Mouse (Mus musculus): ENCODE measurements around the gene Usp12. TPM values are rescaled to one million over a fixed set of nuclear protein-coding genes. Genes with fewer than 3 reads are reported as not detected.
A peak's percentile ranks its signal among the peaks of the same experiment; 100 is the strongest.
"Not testable (repeated sequence)": the region's sequence is repeated elsewhere in the genome, so short reads cannot be mapped to it uniquely, and the experiment has no call there.

Usp12 gene
- polyA plus RNA-seq, 1 experiment from 2014 or later = 10.4 TPM

GRCm38 (mm10) chr5:146753181-146753580 is 41.6 kb downstream of the Usp12 start:
- TF ChIP-seq EP300 (optimal IDR thresholded peaks at IDR 0.05) (no peak), CTCF (IDR thresholded peaks at IDR 0.05; ENCODE audit: low read depth) (no peak)
- H3K36me3 ChIP-seq (ENCODE audit: control insufficient read depth, insufficient read depth, low read length) = peaks cover 24% of the 10 kb centered on the region
- H3K4me1 ChIP-seq (replicated peaks; ENCODE audit: control insufficient read depth, insufficient read depth) = no peaks in the 10 kb centered on the region; the same call in 1 of the 2 replicates
- no peak overlapping the region for H3K4me3 ChIP-seq (ENCODE audit: low read depth, low read length)
- H3K27ac ChIP-seq (replicated peaks) = no peak overlapping the region
- H3K4me2 ChIP-seq (replicated peaks; ENCODE audit: low read depth) = no peak overlapping the region
- no peaks in the 10 kb centered on the region for H3K27me3 ChIP-seq (ENCODE audit: control insufficient read depth, insufficient read depth, low read length)
- no peak overlapping the region for H3K9ac ChIP-seq (ENCODE audit: low read length)
- ATAC-seq (ENCODE audit: low FRiP score, low TSS enrichment) (no peak), DNase-seq (ENCODE audit: low spot score) (no peak)
- no peaks in the 10 kb centered on the region for H3K9me3 ChIP-seq (ENCODE audit: control insufficient read depth, low read length)
- WGBS = 91% methylated on average over 8 of the region's 8 CpGs

GRCm38 (mm10) chr5:146750958-146751357 is 43.8 kb downstream of the Usp12 start:
- WGBS = 79% methylated on average over 7 of the region's 7 CpGs
- no peak for DNase-seq (ENCODE audit: low spot score)
- no peak overlapping the region for H3K4me2 ChIP-seq (replicated peaks; ENCODE audit: low read depth)
- no peaks in the 10 kb centered on the region for H3K4me1 ChIP-seq (replicated peaks; ENCODE audit: control insufficient read depth, insufficient read depth)
- TF ChIP-seq CTCF (IDR thresholded peaks at IDR 0.05; ENCODE audit: low read depth) (no peak), EP300 (optimal IDR thresholded peaks at IDR 0.05) (no peak)
- H3K4me3 ChIP-seq (ENCODE audit: low read depth, low read length) = no peak overlapping the region
- no peak overlapping the region for H3K27ac ChIP-seq (replicated peaks)
- no peak for ATAC-seq (ENCODE audit: low FRiP score, low TSS enrichment)
- H3K9me3 ChIP-seq (ENCODE audit: control insufficient read depth, low read length) = no peaks in the 10 kb centered on the region
- H3K27me3 ChIP-seq (ENCODE audit: control insufficient read depth, insufficient read depth, low read length) = no peaks in the 10 kb centered on the region
- H3K9ac ChIP-seq (ENCODE audit: low read length) = no peak overlapping the region
- peaks cover 26% of the 10 kb centered on the region for H3K36me3 ChIP-seq (ENCODE audit: control insufficient read depth, insufficient read depth, low read length)

- WGBS = 86% methylated on average over 7 of the region's 7 CpGs
- H3K27ac ChIP-seq (replicated peaks) = no peak overlapping the region
- ATAC-seq (ENCODE audit: low FRiP score, low TSS enrichment) = no peak
Observed at GRCm38 (mm10) chr5:146750273-146750672, 44.5 kb downstream of the Usp12 start.

DNA sequence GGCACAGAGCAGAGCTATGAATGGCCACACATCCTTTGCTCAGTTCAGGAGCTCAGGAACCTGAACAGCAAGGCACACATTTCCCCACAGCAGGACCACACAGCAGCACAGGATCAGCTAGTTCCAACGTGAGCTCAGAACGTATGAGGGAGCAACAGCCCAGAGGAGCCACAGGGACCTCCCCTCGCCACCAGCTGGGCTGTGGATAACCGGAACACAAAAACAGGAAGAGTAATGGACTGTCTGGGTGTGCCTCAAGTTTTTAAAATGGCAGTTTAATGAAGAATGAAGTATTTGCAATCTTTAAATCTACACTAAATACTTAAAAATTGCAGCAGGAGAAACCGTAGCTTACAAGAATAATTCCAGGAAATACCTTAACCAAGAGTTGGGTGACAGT is 44.9 kb downstream of the Usp12 start:
- Histone ChIP-seq H3K9ac (ENCODE audit: low read length) (no peak overlapping the region), H3K4me1 (replicated peaks; ENCODE audit: control insufficient read depth, insufficient read depth) (no peaks in the 10 kb centered on the region), H3K27me3 (ENCODE audit: control insufficient read depth, insufficient read depth, low read length) (no peaks in the 10 kb centered on the region), H3K4me2 (replicated peaks; ENCODE audit: low read depth) (no peak overlapping the region), H3K36me3 (ENCODE audit: control insufficient read depth, insufficient read depth, low read length) (peaks cover 26% of the 10 kb centered on the region), H3K9me3 (ENCODE audit: control insufficient read depth, low read length) (no peaks in the 10 kb centered on the region), H3K27ac (replicated peaks) (no peak overlapping the region), H3K4me3 (ENCODE audit: low read depth, low read length) (no peak overlapping the region)
- TF ChIP-seq EP300 (optimal IDR thresholded peaks at IDR 0.05) (no peak), CTCF (IDR thresholded peaks at IDR 0.05; ENCODE audit: low read depth) (no peak)
- DNase-seq (ENCODE audit: low spot score) (no peak), ATAC-seq (ENCODE audit: low FRiP score, low TSS enrichment) (no peak)
- 71% methylated on average over 5 of the region's 5 CpGs for WGBS

More at GRCm38 (mm10) chr5:146750273-146750672, 44.5 kb downstream of the Usp12 start:
- TF ChIP-seq EP300 (optimal IDR thresholded peaks at IDR 0.05) (no peak), CTCF (IDR thresholded peaks at IDR 0.05; ENCODE audit: low read depth) (no peak)
- no peak for DNase-seq (ENCODE audit: low spot score)
- Histone ChIP-seq H3K36me3 (ENCODE audit: control insufficient read depth, insufficient read depth, low read length) (peaks cover 26% of the 10 kb centered on the region), H3K4me2 (replicated peaks; ENCODE audit: low read depth) (no peak overlapping the region), H3K4me3 (ENCODE audit: low read depth, low read length) (no peak overlapping the region), H3K27me3 (ENCODE audit: control insufficient read depth, insufficient read depth, low read length) (no peaks in the 10 kb centered on the region), H3K4me1 (replicated peaks; ENCODE audit: control insufficient read depth, insufficient read depth) (no peaks in the 10 kb centered on the region), H3K9ac (ENCODE audit: low read length) (no peak overlapping the region), H3K9me3 (ENCODE audit: control insufficient read depth, low read length) (no peaks in the 10 kb centered on the region)

DNA sequence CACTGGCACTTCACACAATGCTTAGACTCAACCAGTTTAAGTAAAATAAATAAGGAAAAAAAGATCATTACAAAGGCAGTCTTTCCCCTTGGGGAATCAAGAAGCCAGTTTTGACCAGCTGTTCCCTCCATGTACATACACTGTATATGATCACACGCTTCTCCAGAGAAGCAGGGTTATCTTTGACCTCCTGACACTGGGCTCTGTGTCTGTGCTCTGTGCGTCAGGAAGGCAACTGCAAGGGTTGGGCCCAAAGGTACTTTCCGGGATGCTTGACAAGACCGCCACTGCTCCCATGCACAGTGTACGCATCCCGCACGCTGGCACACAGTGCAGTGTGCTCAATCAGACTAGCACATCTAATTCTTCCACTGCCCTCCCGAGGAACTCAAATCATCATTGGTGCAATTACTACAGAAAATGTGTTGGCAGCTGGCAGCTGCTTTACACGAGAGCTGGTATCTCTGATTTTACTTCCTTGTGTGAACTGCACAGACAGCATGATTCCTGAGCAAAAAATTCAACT is 57.8 kb downstream of the Usp12 start:
- WGBS = 68% methylated on average over 9 of the region's 9 CpGs
- Histone ChIP-seq H3K4me1 (replicated peaks; ENCODE audit: control insufficient read depth, insufficient read depth) (no peaks in the 10 kb centered on the region), H3K36me3 (ENCODE audit: control insufficient read depth, insufficient read depth, low read length) (peaks cover 16% of the 10 kb centered on the region), H3K4me2 (replicated peaks; ENCODE audit: low read depth) (no peak overlapping the region), H3K27ac (replicated peaks) (no peak overlapping the region), H3K4me3 (ENCODE audit: low read depth, low read length) (no peak overlapping the region), H3K9ac (ENCODE audit: low read length) (no peak overlapping the region), H3K27me3 (ENCODE audit: control insufficient read depth, insufficient read depth, low read length) (no peaks in the 10 kb centered on the region), H3K9me3 (ENCODE audit: control insufficient read depth, low read length) (no peaks in the 10 kb centered on the region)
- TF ChIP-seq EP300 (optimal IDR thresholded peaks at IDR 0.05) (no peak), CTCF (IDR thresholded peaks at IDR 0.05; ENCODE audit: low read depth) (no peak)
- DNase-seq (ENCODE audit: low spot score) (no peak), ATAC-seq (ENCODE audit: low FRiP score, low TSS enrichment) (peak; percentile 53)

- 81% methylated on average over 18 of the region's 18 CpGs for WGBS
- Histone ChIP-seq H3K4me2 (replicated peaks; ENCODE audit: low read depth) (no peak overlapping the region), H3K4me3 (ENCODE audit: low read depth, low read length) (no peak overlapping the region), H3K27ac (replicated peaks) (no peak overlapping the region), H3K36me3 (ENCODE audit: control insufficient read depth, insufficient read depth, low read length) (peaks cover 16% of the 10 kb centered on the region), H3K9me3 (ENCODE audit: control insufficient read depth, low read length) (no peaks in the 10 kb centered on the region), H3K27me3 (ENCODE audit: control insufficient read depth, insufficient read depth, low read length) (no peaks in the 10 kb centered on the region), H3K9ac (ENCODE audit: low read length) (no peak overlapping the region), H3K4me1 (replicated peaks; ENCODE audit: control insufficient read depth, insufficient read depth) (no peaks in the 10 kb centered on the region)
- no peak for TF ChIP-seq EP300 (optimal IDR thresholded peaks at IDR 0.05)
- TF ChIP-seq CTCF (IDR thresholded peaks at IDR 0.05; ENCODE audit: low read depth) = no peak
- ATAC-seq (ENCODE audit: low FRiP score, low TSS enrichment) (no peak), DNase-seq (ENCODE audit: low spot score) (no peak)
Observed at GRCm38 (mm10) chr5:146736348-146736747, 58.5 kb downstream of the Usp12 start.

GRCm38 (mm10) chr5:146735054-146735453 is 59.8 kb downstream of the Usp12 start:
- DNase-seq (ENCODE audit: low spot score); H3K9me3 ChIP-seq (ENCODE audit: control insufficient read depth, low read length); H3K4me2 ChIP-seq (replicated peaks; ENCODE audit: low read depth); H3K4me3 ChIP-seq (ENCODE audit: low read depth, low read length); H3K4me1 ChIP-seq (replicated peaks; ENCODE audit: control insufficient read depth, insufficient read depth); ATAC-seq (ENCODE audit: low FRiP score, low TSS enrichment); H3K27ac ChIP-seq (replicated peaks); H3K27me3 ChIP-seq (ENCODE audit: control insufficient read depth, insufficient read depth, low read length); H3K9ac ChIP-seq (ENCODE audit: low read length): not testable (repeated sequence)
- H3K36me3 ChIP-seq (ENCODE audit: control insufficient read depth, insufficient read depth, low read length) = peaks cover 16% of the 10 kb centered on the region
- 50% methylated on average over 1 of the region's 9 CpGs for WGBS

Measured in stomach, postnatal 0 days (tissue).